Mouse (Mus musculus): ENCODE results near the gene Sdk2. TPM values are rescaled to one million over a fixed set of nuclear protein-coding genes. Genes with fewer than 3 reads are reported as not detected.

Sdk2 gene
- total RNA-seq, 4 experiments from 2014 or later: 0.19 to 0.58 (median 0.48) TPM

DNA sequence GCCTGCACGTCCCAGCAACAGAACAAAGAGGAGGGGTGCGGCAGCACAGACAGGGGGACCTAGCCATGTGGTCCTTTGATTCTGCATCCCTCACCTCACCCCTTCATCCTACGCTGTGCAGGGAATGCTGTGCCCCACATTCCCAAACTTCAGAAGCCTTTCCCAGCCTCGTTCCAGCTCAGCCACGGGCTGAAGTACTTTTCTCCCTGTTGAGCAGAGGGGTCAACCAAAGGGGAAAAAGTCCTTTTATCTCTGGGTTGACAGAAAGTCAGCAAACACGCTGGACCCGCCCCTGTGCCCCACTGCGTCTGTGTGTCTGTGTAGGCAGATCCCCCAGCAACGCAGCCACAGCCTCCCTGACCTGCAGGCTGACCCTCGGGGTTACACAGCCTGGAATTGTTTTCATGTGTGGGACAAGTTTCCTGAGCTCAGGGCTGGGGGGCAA, 18.9 kb downstream of the Sdk2 start:
- DNase-seq (ENCODE audit: low spot score in 2 of 2): no peak

DNA sequence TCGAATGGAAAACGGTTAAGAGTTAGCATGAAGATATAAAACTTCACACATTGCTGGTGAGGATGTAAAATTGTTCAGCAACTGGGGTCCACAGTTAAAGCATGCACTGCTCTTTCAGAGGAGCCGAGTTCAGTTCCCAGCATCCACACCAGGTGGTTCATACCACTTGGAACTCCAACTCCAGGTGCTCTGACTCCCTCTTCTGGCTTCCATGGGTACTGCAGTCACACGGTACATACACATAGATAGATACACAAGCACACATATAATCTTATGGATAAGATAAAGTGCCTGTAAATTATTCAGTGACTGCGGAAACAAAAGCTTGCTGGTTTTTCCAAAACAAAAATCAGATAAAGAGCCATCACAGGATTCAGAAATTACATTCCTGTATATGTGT, 19.9 kb downstream of the Sdk2 start:
- DNase-seq (ENCODE audit: low spot score in 2 of 2): no peak

DNA sequence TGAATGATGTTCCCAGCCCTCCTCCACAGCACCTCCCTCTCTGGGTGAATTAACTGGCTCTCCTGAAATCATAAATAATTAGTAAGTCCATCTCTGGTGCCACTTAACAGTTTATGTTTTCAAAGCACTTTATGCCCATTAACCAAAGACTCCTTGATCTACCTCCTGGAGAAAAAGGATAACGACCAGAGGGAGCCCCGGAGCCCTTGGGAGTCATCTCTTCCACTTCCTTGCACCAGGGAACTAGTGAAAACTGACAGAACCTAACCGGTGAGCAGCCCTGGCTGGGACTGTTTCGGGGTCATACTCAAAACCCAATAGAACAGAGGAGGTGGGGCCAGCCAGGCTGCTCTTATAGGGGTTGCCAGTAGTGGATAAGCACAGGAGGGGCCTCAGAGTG, 22.5 kb downstream of the Sdk2 start:
- DNase-seq (ENCODE audit: low spot score in 2 of 2): no peak

DNA sequence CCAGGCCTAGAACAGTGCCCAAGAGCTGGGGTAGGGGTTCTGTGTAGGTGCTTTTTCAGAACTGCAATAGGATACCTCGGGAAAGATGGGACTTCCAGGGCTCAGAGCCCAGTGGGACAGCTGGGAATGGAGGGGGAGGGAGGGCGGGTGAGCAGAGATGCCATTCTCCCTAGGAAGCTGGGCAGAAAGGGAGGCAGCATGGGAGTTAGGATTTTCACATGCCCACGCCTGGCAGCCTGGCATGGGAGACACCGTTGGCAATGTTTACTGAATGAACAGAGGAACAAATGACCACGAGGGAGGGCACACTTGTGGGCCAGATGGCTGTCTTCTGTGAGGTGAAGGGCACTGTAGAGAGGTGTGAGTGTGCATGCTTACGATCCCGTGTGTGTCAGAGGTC, 23.3 kb downstream of the Sdk2 start:
- DNase-seq (ENCODE audit: low spot score in 2 of 2): no peak

DNA sequence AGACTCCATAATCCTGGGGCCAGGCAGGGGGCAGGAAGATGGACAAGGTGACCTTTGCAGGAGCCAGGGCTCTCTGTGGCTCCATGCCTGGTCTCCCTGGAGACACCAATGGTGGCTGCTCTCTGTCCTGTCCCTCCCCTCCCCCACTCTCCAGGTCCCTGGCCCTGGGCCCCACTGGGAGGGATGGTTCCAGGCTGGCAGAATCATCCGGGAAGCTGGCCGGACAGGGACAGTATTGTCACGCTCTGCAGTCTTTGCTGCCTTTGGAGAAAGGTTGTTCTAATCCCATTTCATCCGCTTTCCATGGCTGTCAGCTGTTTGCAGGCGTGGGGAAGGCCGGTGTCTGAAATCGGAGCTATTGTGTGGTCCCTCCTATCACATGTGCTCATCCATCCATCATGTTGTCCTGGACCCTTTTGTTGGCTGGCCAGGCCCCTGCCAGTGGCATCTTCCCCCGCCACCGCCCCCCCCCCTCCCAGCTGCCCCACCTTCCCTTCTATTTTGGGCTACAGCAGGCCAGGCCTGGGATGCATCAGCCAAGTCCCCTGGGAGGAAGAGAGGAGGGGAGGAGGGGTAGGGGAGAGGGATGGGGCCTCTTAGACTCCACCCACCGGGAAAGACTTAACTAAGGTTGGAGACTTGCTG, 26.3 kb downstream of the Sdk2 start:
- DNase-seq (ENCODE audit: low spot score in 2 of 2): peak in 1 of 2 experiments; percentile 15

DNA sequence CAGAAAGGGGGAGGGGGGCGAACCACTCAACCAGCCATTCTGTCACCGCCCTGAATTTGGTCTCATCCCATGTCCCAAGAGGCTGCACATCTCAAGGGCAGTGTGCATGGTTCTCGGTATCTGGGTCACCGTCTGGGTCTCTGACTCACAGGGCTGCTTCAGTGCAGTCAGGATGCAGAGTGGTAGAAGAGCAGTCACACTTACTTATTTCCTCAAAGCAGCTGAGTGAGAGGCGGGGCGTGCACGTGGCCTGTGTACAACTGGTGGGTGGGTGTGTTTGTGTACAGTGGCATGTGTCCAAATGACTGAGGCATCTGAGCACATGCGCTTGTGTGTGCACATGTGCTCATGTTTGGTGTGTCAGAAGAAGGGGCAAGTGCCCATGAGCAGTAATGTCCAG, 28.8 kb downstream of the Sdk2 start:
- DNase-seq (ENCODE audit: low spot score in 2 of 2): no peak

DNA sequence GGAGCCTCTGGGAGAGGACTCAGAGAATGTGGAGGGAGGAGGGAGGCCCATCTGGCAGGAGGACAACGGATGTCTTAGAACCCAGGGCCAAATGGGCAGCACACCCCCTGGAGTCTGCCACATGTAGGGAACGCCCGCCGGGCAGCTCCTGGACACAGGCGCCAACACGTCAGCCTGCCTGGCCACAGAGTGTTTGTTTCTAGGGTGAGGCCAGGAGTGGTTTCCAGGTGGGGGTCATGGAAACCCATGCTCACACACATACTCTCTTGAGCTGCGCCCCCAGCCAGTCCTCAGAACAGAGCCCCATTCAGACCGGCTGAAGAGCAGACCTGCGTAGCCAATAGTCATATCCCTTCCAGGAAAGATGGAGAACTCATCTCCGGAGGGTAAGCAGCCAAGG, 35.4 kb downstream of the Sdk2 start:
- no peak for DNase-seq (ENCODE audit: low spot score in 2 of 2)

DNA sequence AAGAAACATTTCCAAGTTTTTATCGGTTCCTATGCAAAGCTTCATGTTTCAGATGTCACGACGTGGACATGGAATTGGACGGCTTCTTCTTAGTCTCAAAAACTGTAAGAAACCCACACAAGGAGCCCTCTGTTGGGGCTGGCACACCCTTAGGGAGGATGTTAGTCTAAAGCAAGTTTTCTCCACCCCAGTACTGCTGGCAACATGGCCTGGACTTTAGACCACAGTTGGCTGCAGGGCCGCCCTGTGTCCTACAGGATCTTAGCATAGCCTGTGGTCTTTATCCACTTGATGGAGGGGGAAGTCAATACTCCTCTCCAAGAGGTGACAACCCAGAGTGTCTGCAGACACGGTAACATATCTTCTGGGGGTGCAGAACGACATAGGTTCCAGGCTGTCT, 36.6 kb downstream of the Sdk2 start:
- DNase-seq (ENCODE audit: low spot score in 2 of 2): no peak

DNA sequence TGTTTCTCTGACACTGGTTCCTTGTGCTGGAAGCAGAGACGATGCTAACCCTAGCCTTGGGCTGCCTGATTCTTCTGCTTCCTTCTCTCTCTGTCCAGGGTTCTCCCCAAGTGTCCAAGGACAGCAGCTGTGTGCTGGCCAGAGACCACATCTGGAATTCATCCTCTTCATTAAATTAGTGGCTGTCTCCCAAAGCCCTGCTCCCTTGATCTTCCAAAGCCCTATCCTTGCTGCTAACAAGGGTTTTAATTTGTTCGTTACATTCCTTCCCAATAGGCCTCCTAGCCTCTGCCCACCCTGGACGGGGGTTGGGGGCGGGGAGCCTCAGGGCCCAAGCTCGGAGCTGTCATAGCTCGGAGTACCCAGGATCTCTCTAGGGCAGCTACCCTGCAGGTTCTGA, 38.3 kb downstream of the Sdk2 start:
- no peak for DNase-seq (ENCODE audit: low spot score in 2 of 2)

DNA sequence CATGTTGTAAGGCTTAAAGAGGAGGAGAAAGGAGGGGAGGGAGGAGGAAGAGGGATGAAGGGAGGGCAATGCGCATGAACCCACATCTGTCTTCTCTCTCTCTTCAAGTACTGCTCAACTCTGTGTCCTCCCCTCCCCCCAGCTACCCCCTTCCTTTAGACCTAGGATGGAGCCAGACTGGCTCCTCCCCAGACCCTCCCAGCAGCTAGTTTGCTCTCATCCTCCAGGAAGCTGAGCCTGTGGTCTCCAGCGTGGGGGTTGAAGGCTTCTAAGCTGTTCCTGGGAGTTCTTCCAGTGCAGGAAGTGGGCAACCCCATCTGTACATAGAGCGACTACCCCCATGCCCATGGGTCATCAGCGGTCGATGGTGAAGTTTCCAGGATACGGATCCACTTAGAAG, 38.8 kb downstream of the Sdk2 start:
- no peak for DNase-seq (ENCODE audit: low spot score in 2 of 2)

DNA sequence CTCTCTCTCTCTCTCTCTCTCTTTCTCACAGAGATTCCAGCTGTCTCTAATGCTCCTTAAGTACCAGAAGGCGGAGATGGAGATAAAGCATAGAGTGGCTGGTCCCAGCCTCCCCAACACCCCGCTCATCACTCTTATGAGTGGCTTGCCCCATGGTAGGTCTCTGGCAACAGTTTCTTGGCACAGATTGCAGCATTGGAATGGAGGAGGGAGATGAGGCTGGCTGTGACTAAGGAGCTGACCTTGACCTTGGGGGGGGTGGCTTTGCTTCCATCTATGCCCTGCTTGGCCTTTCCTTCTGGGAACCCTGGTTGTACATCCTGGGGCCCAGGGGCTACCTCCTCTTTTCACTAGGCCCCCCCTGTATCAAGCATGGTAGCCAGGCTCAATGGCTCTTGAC, 41.8 kb downstream of the Sdk2 start:
- no peak for DNase-seq (ENCODE audit: low spot score in 2 of 2)

DNA sequence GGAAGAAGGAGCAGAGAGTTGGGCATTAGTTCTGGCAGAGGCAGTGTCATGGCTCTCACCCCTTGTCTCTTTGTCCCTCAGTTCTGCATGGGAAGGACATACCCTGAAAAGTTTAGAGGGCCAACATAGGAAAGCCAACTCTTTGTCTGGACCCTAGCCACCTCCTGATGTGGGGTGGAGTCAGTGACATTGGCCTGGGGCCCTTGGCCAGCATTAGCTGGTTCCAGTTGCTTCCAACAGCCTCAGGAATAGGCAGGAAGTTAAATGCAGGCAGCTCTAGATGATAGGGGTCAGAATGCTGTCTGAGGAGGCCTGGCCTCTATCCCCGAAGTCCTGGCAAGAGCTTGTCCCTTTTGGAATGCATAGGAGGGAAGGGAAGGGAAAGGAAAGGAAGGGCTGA, 42.9 kb downstream of the Sdk2 start:
- DNase-seq (ENCODE audit: low spot score in 2 of 2): peak in 1 of 2 experiments; percentile 15

DNA sequence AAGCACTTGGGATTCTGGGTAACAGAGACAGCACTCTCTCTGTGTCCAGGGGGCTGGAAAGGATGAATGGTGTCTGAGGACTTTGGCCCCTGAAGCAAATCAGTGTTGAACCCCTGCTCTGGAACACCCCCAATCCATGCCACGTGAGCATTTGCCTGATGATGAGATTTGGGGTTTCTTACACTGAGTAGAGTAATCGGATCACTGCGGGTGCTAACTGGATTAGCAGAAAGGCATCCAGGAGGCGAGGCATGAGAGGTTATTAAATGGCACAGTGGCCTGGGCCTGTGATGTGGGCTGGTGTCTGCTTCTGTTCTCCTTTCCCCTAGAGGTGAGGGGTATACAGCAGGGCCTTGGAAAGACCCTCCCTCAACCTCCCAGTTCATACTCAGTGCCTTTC, 44.7 kb downstream of the Sdk2 start:
- DNase-seq (ENCODE audit: low spot score in 2 of 2): no peak

DNA sequence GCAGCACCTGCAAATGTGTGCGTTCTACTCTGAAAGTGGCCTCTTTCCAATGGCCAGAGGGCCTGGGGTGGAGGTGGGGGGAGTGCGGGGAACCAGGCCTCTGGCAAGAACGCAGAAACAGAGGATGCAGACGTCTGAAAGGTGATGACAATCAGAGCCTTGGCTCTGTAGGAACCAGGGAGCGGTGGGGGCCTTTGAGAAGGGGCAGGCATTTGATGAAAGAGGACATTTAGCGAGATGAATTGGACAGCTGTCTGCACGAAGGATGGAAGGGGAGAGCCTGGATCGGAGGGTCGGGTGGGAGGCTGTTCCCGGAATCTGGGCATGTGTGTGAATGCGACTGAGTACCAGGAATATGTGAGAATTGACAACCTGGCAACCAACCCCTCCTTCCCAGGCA, 47.8 kb downstream of the Sdk2 start:
- DNase-seq (ENCODE audit: low spot score in 2 of 2): no peak

DNA sequence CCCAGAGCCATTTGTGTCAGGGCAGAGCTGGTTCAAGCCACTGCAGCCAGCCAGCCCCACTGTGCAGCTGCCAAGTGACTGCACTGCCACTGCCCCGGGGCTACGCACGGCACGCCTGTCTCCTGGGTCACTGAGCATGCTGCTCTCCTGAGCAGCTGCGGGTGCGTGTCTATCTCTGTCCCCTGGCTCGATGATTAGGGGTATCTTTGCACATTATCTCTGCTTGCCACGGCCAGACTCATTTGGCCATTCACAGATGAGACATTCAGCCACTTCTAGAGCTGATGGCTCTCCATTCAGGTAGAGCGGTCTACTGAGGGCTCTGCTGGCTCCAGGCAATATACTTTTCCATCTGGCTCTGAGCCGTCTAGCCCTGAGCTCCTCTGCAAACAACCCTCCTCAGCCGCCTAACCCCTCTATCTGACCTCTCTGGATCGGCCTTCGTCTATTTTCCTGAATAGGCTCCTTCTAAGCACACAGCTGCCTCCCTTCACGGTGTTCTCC, 49.9 kb downstream of the Sdk2 start:
- DNase-seq (ENCODE audit: low spot score in 2 of 2): peak in 1 of 2 experiments; percentile 22

DNA sequence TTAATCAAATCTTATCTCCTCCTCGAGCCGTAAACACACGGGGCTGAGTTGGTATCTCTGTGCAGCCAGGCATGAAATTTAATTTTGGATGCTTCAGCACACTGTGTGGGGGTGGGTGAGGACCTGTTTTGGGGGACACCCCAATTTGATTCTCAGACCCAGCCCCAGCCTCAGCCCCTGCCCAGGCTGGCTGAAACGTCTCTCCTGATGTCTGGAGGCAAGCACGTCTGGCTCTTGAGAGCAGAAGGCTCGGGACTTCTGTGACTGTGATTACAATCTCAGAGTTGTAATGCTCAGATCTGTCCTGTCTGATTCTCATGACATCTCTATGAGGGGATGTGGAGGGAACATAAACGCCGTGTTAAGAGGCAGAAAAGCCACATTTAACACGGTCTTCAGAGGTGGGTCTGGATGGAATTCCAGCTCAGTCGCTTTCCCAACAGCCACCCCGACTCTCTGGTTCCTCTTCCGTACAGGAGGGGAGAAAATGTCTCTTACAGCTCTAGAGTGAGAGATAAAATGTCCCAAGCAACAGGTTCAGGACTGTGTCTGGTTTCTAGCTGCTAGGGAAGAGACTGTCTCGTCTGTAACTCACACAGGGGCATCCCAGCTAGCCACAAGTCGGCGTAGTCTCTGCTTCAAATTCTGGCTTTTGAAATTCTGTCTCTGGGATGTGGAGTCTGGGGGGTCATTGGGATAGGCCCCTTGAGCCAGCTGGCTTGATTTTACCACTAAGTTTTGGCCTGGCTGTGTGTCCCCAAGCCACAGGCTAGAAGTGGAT, 50.5 kb downstream of the Sdk2 start:
- DNase-seq (ENCODE audit: low spot score in 2 of 2): no peak

DNA sequence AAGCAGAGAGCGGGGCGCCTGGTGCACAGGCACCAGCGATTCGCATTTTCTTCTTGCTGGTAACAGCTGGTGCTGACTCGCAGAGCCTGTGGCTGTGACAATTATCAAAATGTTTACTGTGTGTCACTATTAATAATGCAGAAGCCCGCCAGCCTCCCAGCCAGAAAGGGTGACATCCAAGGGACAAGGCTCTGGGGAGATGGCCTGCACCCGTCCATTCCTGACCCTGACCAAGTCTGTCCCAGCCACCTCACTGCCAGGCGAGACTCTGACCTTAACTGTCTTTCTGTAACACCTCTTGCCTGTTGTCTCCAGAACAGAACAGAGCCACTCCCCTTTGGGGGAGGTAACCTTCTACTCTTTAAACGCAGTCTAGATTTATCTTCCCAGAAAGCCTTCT, 55.3 kb downstream of the Sdk2 start:
- DNase-seq (ENCODE audit: low spot score in 2 of 2): no peak

DNA sequence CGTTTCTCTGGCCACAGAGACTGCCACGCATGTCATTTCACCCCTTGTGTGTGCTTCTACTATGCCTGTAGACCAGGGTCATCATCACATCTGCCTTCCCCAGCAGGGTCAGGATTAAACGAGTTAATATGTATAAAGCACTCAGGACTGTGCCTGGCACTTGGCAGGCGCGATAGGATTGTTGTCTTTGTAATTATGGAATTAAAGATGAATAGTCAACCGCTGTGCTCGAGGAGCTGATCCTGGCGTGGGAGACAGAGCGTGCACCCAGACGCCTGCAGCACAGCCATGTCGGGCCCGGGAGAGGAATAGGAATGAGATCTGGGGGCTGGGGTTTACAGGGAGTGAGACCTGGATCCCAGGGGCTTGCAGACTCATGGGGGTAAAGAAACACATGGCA, 61.0 kb downstream of the Sdk2 start:
- DNase-seq (ENCODE audit: low spot score in 2 of 2): no peak

DNA sequence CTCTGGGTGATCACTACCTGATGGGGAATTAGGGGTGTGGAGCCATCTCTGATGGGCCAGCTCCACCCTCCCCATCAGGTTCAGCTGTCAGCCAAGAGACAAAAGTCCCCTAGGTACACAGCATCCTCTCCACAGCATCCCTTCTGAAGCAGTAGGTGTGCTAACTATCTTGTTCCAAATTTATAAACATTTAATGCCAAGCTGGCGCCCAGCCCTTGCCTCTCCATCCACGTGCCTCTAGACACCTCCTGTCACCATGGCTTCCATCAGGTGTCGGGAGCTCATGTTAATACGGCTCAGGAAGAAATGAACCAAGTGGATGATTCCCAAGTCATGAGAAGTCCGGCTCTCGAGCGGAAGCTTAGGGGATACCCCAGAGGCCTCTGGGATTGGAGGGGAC, 62.2 kb downstream of the Sdk2 start:
- DNase-seq (ENCODE audit: low spot score in 2 of 2): no peak

DNA sequence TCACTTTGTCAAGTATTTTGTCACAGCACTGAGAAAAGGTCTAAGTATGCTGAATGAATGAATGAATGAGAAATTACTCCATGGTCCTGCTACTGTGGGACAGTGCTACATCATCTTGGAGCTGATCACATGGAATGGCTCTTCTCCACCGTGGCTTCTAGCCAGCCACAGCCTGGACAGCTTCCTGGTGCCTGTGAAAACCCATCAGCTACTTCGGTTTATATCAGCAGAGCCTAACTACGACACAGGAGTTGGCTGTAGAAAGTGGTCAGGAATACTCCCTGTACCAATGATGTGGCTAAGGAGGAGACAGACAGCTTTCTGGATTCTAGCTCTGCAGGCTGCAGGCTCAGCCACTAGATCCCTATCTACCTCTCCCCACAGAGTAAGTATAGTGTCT, 63.7 kb downstream of the Sdk2 start:
- no peak for DNase-seq (ENCODE audit: low spot score in 2 of 2)

DNA sequence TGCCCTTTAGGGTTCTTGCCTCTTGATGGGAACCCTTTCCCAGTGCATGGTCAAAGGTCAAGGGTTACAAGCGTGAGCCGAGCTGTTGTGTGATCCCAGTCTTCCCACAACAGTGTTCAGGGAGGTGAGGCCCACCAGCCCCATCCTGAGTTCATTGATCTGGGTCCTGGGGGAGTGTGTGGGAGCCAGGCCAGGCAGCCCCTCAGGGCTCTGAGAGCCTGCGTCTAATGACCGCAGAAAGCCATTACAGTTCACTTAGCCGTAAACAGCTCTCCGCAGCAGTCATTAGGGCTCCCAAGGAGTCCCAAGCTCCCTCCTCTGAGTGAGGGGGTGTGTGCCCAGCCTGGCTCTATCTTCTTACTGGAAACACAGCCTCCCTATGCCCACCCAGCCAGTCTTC, 66.8 kb downstream of the Sdk2 start:
- no peak for DNase-seq (ENCODE audit: low spot score in 2 of 2)

DNA sequence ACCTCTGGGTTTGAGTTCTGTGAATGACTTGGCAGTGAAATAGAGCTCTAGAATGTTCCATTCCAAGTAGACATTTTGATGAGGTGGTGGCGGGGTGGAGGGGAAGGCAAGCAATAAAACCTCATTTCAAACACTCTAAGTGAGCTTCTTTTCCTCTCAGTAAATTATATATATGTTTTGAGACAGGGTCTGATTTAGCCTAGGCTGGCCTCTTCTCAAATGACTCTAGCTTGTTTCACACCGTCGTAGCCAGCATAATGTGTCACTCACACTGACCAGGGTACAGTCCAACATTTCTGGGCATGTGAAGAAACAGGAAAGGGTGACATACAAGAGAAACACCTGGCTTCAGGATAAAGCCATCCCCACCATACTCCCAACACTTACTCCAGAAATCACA, 68.1 kb downstream of the Sdk2 start:
- no peak for DNase-seq (ENCODE audit: low spot score in 2 of 2)

DNA sequence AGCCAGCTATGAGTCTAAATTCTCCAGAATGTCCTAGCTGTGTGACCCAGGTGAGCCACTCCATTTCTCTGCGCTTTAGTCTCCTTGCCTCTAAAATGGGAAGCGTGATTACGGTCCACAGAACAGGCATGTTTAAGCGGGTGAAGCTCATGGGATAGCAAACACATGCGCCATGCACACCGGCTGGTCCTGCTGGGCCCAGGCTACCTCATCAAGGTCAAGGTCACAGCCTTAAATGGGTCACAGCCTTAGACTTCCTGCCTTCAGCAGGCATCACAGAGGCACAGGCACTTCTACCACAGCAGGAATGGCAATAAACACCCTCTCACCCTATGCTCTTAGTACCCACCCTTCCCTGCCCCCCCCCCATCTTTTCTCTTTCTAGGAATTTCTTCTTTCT, 72.9 kb downstream of the Sdk2 start:
- no peak for DNase-seq (ENCODE audit: low spot score in 2 of 2)
